Mouse (Mus musculus): Measurements from ENCODE around the gene Cd55b.

DNA sequence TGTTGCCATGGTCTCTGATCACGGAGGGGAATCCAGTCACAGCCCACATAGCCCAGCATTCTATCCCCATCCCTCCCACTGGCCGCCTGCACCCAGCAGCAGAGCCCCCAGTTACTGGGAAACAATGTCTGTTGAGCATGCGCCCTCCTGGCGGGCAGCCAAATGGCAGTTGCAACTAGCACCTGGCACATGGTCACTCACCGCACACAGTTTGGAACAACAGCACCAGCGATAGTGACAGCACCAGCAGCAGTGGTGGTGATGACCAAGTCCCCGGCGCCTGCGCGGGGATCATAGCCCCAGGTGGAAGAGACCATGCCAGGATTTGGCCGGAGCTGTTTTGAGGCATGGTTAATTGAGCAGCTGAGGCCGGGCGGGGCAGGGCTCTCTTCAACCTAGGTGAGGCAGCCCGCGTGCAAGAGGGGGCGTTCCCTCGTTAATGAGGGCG, at the start of gene Cd55b:
- no peak for TF ChIP-seq CTCF (IDR thresholded peaks at IDR 0.05; ENCODE audit: insufficient read depth, low read depth, low read length)
- no peak for TF ChIP-seq POLR2A (IDR thresholded peaks at IDR 0.05; ENCODE audit: insufficient read depth, low read depth, low read length)

Measured in olfactory bulb, adult 2 months (tissue).